Mouse (Mus musculus) lung, embryonic 14.5 days (tissue): Measurements from ENCODE around the gene Umad1. TPM values are rescaled to one million over a fixed set of nuclear protein-coding genes. Genes with fewer than 3 reads are reported as not detected.

Source experiments
- ATAC-seq: fragments of 200-750 bp; cut with Nextera tagmentation; 2 replicates; pipeline ENCODE4 v1.8.0; 2017; ENCODE audit warnings: mild to moderate bottlenecking, moderate TSS enrichment, moderate library complexity; ENCODE audit not compliant: insufficient read depth
- DNase-seq: peaks from one replicate; pipeline ENCODE4 v3.0.0-alpha.2; 2015
- H3K27ac ChIP-seq: fragments of 300-500 bp; sonication (generic); 2 replicates; pipeline ENCODE4 v1.5.1; 2014; ENCODE audit warnings: low read depth, mild to moderate bottlenecking, moderate library complexity
- H3K27me3 ChIP-seq: fragments of 300-500 bp; sonication (generic); 2 replicates; pipeline ENCODE4 v1.6.1; 2014; ENCODE audit warnings: low read length, control low read depth; ENCODE audit not compliant: insufficient read depth
- H3K36me3 ChIP-seq: fragments of 300-500 bp; sonication (generic); 2 replicates; pipeline ENCODE4 v1.6.1; 2014; ENCODE audit warnings: control low read depth; ENCODE audit not compliant: insufficient read depth
- H3K4me1 ChIP-seq: fragments of 300-500 bp; sonication (generic); 2 replicates; pipeline ENCODE4 v1.6.1; 2014; ENCODE audit warnings: antibody characterized with exemption, control low read depth; ENCODE audit not compliant: insufficient read depth
- H3K4me2 ChIP-seq: fragments of 300-500 bp; sonication (generic); 2 replicates; pipeline ENCODE4 v1.6.1; 2014; ENCODE audit warnings: mild to moderate bottlenecking
- H3K4me3 ChIP-seq: fragments of 300-500 bp; sonication (generic); 2 replicates; pipeline ENCODE4 v1.5.1; 2014; ENCODE audit warnings: low read depth, low read length
- H3K9ac ChIP-seq: fragments of 300-500 bp; sonication (generic); 2 replicates; pipeline ENCODE4 v1.6.1; 2014
- H3K9me3 ChIP-seq: fragments of 300-500 bp; sonication (generic); 2 replicates; pipeline ENCODE4 v1.6.1; 2016; ENCODE audit warnings: low read depth, low read length, control low read depth
- CTCF ChIP-seq: IDR thresholded peaks from 2 replicates; pipeline ENCODE4 v1.5.1; 2016; ENCODE audit warnings: antibody characterized with exemption, low read depth
- WGBS: fragments of 180-500 bp; shearing (Covaris S2); extraction: QIAGEN DNeasy Blood & Tissue Kit; methylation state at CpG from one replicate; pipeline ENCODE4 v1.1.7; 2014; 5-methylcytosine and 5-hydroxymethylcytosine counted together
- polyA plus RNA-seq: library from polyadenylated mRNA; unstranded; fragments of >200 nt; fragmentation: Nextera tagmentation; extraction: Ambion mirVana; gene quantifications from 2 replicates; pipeline ENCODE4 v1.2.1, GENCODE M21; 2014

The Umad1 gene
- polyA plus RNA-seq, 1 experiment from 2014 or later, result 21.1 TPM

DNA sequence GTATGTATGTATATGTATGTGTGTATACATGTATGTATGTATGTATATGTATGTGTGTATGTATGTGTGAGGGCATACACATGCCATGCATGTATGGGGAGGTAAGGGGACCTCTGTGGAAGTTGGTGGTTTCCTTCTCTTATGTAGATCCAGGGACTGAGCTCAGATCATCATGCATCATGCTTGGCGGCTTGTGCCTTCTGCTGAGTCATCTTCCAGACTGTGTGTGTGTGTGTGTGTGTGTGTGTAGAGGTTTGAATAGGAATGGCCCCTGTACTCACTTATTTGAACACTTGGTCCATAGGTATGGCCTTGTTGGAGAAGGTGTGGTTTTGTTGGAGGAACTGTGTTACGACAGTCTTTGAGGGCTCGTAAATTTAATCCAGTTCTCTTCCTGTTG is 27.1 kb downstream of the Umad1 start:
- WGBS, result 86% methylated on average over 3 of the region's 3 CpGs
- Histone ChIP-seq H3K9ac (no peak overlapping the region), H3K27me3 (no peaks in the 10 kb centered on the region), H3K4me3 (no peak overlapping the region), H3K4me1 (no peaks in the 10 kb centered on the region), H3K36me3 (0 out of 2 replicates have a peak, but pooled peaks cover 3% of the 10 kb centered on the region), H3K9me3 (no peaks in the 10 kb centered on the region), H3K4me2 (no peak overlapping the region), H3K27ac (no peak overlapping the region)
- ATAC-seq (no peak), DNase-seq (no peak)
- no peak for TF ChIP-seq CTCF

DNA sequence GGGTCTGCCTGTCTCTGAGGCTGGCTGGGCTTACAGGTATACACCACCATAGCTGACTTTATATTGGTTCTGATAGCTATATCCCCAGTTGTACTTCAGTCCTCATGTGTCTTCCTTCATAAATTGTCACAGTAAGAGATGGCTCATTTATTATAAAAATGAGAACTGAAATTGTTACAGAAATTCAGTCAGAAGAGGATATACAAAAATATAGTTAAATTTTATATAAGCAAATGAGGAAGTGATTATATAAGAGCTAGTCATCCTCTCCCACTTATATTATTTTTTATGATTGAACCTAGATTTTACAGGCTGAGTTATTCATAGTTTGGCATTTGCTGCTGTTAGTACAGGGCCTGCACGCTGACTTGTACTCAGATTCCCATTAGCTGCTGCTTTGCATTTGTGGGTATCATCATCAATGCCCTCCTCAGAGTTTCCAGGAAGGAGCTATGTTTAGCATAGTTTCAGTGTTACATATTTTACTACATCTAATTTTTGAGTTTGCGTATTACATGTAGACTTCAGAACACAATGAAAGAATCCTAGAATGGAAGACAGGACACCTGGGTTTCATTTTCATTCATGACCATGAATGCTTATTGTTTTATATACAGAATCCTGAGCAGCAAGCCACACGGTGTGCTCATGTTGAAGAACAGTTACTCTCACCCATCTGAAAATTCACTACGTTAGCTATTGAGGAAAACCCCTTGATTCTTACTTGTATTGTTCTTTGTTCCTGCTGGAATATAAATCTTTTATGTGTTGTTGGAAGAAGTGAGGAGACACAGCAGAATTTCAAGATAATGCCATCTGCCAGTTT is 29.9 kb downstream of the Umad1 start:
- WGBS, result 83% methylated on average over 4 of the region's 4 CpGs
- Histone ChIP-seq H3K27ac (no peak overlapping the region), H3K4me2 (no peak overlapping the region), H3K9me3 (no peaks in the 10 kb centered on the region), H3K36me3 (0 out of 2 replicates have a peak, but pooled peaks cover 3% of the 10 kb centered on the region), H3K4me3 (no peak overlapping the region), H3K4me1 (no peaks in the 10 kb centered on the region), H3K27me3 (no peaks in the 10 kb centered on the region), H3K9ac (no peak overlapping the region)
- DNase-seq, result no peak
- TF ChIP-seq CTCF, result no peak
- ATAC-seq, result no peak

DNA sequence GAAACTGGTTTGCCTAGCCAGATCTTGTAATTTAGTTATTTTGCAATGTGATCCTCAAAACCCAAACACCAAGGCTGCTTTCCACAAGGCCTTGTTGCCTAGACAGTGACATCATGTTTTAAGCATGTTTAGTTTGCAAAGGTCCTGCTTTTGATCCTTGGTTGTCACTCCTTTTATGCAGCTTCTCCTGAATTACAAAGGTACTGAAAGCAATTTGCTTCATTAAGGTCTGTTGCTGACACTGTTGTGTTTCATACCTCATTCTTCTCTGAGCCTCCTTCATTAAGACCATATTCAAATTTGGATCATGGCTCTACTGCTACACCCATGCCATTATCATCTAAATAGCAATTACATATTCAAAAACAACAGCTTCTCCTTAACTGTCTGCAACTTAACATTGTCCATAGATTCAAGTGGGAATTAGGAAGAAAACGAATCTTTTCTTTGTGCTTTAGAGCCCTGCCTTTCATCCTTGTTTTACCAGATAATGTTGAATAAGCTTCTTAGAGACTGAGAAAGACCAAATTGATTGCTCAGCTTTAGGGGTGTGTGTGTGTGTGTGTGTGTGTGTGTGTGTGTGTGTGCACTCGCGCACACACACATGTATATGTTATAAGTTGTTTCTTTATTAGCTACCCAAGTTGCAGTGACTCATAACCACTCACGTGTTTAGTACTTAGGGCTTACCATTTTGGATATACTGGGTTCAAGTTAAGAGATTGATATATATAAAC is 35.1 kb downstream of the Umad1 start:
- no peak overlapping the region for H3K9ac ChIP-seq
- H3K4me2 ChIP-seq, result no peak overlapping the region
- H3K27me3 ChIP-seq, result no peaks in the 10 kb centered on the region
- no peak for TF ChIP-seq CTCF
- no peak overlapping the region for H3K4me3 ChIP-seq
- 86% methylated on average over 4 of the region's 4 CpGs for WGBS
- H3K9me3 ChIP-seq, result no peaks in the 10 kb centered on the region
- ATAC-seq (no peak), DNase-seq (no peak)
- H3K27ac ChIP-seq, result no peak overlapping the region
- H3K4me1 ChIP-seq, result no peaks in the 10 kb centered on the region
- H3K36me3 ChIP-seq, result no peaks in the 10 kb centered on the region

DNA sequence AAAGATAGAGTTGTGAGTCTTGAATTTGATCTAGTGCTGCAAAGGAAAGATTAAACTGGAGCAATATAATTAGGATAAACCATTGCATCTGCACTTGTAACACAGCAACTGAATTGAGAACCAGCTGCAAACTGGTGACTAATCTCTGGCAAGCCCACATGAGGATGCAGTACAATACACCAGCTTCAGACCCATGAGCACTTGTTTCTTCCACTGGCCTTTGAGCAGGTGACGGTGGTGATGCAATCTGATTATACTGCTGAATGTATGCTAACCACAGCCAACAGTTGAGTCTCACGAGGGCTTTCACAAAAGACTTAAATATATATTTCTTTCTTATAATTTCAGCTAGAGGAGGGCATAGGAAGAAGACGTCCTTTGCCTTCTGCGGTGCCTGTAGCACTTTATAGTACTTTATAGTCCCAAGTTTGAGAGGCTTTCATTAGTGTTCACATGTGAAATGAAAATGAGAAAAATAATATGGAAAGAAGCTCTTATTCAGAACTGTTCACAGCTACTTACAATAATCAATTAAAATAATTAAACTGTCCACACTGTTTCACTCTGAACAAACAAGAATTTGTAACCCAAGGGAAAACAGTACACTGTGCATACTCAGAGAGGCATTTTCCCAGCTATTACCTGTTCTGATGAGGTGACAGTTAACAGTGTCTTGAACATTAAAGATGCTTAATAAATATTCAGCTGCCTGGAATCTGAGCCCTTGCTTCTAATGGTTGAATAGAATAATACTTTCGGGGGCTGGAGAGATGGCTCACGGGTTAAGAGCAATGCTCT is 40.2 kb downstream of the Umad1 start:
- Histone ChIP-seq H3K27ac (no peak overlapping the region), H3K36me3 (no peaks in the 10 kb centered on the region), H3K4me1 (no peaks in the 10 kb centered on the region), H3K9me3 (no peaks in the 10 kb centered on the region), H3K27me3 (no peaks in the 10 kb centered on the region), H3K4me3 (no peak overlapping the region), H3K4me2 (no peak overlapping the region), H3K9ac (no peak overlapping the region)
- 89% methylated on average over 6 of the region's 6 CpGs for WGBS
- ATAC-seq (no peak), DNase-seq (no peak)
- no peak for TF ChIP-seq CTCF

DNA sequence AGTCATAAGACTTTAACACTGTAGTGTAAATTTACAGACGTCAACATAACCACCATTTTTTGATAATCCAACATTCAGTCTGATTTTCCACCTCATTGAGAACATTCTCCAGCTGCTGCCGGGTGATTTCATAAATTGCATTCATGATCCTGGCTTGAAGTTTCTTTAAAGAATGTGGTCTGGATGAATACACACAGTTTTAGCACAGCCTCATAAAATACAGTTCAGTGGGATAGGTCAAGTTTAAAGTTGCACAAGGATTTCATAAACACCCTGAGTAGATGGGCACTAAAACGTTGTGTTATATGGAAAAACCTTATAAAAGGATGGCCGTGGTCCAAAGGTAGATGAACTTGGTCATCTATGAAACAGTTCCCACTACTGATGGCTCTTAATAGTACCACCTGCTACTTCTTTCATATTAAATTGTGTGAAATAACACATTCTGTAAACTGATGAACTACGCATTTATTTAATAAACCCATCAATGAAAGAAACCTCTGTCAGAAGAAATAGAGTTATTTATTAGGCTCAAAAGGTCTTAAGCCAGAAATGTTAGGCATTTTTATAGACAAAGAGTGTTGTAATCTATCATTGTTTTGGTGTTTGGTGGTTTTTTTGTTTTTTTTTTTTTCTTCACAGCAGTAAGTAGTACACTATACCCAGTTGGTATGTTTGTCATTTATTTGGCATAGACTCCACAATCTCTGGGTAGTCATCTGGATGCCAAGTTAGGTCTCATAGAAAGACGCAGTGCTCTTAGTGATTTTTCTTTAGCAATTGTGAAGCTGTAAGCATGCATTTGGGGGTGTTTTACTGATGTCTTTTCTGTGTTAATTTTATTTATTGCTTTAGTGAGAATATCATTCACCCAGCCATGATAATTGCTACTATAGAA is 49.0 kb downstream of the Umad1 start:
- Histone ChIP-seq H3K9ac (no peak overlapping the region), H3K4me2 (no peak overlapping the region), H3K4me3 (no peak overlapping the region), H3K27me3 (no peaks in the 10 kb centered on the region), H3K27ac (no peak overlapping the region), H3K9me3 (no peaks in the 10 kb centered on the region), H3K36me3 (no peaks in the 10 kb centered on the region), H3K4me1 (no peaks in the 10 kb centered on the region)
- TF ChIP-seq CTCF, result no peak
- WGBS, result 76% methylated on average over 6 of the region's 6 CpGs
- ATAC-seq (no peak), DNase-seq (no peak)

DNA sequence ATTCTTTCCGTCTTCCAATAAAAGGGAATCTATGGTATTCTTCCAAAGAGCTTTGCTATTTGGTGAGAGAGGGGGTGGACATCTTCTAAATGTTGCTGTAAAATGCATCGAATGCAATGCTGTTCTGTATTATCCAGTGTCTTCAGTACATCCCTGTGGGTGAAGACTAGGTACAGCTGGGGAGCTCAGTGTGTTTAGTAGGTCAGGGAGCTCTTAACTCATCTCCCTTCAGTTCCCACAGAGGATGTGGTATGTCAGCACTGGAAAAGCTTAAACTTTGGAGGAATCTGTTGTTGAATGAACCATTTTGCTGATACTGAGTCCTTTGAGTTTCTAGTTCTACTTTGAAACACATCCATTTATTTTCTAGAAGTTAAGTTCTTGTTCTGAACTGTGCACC is 53.5 kb downstream of the Umad1 start:
- ATAC-seq, result no peak
- Histone ChIP-seq H3K27ac (no peak overlapping the region), H3K27me3 (no peaks in the 10 kb centered on the region), H3K9me3 (no peaks in the 10 kb centered on the region), H3K4me2 (no peak overlapping the region), H3K9ac (no peak overlapping the region), H3K36me3 (no peaks in the 10 kb centered on the region), H3K4me3 (no peak overlapping the region), H3K4me1 (no peaks in the 10 kb centered on the region)
- WGBS, result 88% methylated on average over 2 of the region's 2 CpGs
- TF ChIP-seq CTCF, result no peak
- no peak for DNase-seq
